Mouse (Mus musculus) stomach, postnatal 0 days (tissue): ENCODE data around the gene Kcnd2.

ENCODE experiments used
- CTCF ChIP-seq: IDR thresholded peaks from 2 replicates; pipeline ENCODE4 v1.5.1; 2016; ENCODE audit warnings: antibody characterized with exemption, low read depth, mild to moderate bottlenecking, moderate library complexity
- EP300 ChIP-seq: optimal IDR thresholded peaks from 2 replicates; pipeline ENCODE3; 2016; ENCODE audit warnings: antibody characterized with exemption

DNA sequence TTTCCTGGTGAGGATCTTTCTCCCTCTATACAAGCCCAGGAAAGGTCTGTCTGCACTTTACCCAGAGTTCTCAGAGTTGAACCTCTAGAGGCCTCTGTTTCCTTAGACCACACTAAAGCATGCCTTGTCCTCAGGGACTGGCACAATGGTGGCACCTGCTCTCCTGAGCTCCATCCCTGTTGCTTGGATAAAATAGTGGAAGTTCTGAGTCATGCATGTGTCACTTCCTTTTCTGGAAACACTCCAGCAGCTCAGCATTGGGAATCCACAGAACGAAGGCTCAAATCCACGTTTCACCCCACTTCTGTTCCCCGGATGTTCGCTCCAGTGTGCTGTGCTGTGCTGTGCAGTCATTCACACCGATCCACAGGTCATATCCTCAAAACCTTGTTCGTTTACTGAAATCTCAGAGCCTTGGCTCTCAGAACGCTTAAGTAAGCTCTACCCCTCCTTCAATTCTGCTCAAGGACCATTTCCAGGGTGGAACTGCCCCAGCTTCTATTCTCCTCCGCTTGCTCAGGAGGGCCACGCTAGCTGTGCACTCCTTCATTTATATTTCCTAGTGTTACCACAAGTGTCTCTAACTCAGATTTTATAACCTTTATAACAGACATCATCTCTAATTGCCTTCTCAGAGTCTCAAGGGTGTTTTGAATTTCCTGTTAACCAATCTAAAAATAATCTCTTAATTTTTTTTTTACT, 553.6 kb downstream of the Kcnd2 start:
- TF ChIP-seq CTCF = no peak
- no peak for TF ChIP-seq EP300
